8 mouse cellular contexts compared by ENCODE assay signal in the genomic region with DNA sequence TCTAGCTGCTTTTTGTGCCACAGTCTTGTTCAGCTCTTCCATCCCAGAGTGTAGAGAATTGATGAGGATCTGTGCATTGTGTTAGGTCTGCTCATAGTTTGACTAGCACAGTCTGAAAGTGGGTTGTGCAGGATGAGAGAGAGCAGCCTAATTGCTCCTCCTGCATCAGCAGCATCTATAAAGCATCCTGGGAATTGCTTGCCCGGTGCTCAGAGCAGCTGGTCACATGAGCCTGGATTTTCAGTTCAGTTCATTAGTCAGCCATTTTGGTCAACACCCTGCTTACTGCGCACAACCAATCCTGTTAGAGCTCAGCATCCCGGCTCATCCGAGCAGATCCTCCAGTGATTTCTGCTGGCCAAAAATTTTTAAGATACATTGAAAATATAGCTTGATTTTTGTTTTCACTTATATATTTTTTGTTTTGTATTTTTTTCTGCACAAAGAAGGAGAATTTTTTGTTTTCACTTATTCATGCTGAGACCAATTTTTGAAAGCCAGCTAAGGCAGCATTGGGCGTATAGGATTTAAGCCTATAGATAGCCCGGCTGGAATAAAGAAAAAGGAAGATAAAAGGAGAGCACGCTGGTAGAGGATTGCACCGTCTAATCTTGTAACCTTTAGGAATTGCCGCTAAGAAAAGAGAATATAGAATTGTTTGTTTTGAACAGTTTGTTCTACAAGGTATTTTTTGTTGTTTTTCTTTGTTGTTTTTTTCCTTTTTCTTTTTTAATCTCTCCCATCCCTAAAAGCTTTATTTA. TPM values are rescaled to one million over a fixed set of nuclear protein-coding genes. Genes with fewer than 3 reads are reported as not detected.
DNase-seq lines count a peak whose midpoint lies in the region; ATAC-seq and TF ChIP-seq lines count a peak whose summit lies in the region.

No protein-coding gene starts in this region.

- H3K9me3 ChIP-seq in limb, embryonic 13.5 days = no peaks in the 10 kb centered on the region

- H3K27ac ChIP-seq in cortical plate, adult 2 months (ENCODE audit: insufficient read depth, low read length) = no peak overlapping the region
- H3K27ac ChIP-seq in limb, embryonic 13.5 days = no peak overlapping the region

- H3K36me3 ChIP-seq in limb, embryonic 13.5 days = no peaks in the 10 kb centered on the region

- peak; percentile 52 to 60 for DNase-seq in adrenal gland, adult (ENCODE audit: inconsistent age in 2 of 2, low spot score in 1 of 2)
- no peak for DNase-seq in adrenal gland, postnatal 25 days
- DNase-seq in gastrocnemius, postnatal 14 days = peak; percentile 17
- peak; percentile 53 for DNase-seq in kidney, postnatal 10 days
- DNase-seq in right cerebral cortex, postnatal 4 days = peak; percentile 55
- no peak for DNase-seq in thymus, postnatal 25 days

- H3K4me2 ChIP-seq in limb, embryonic 13.5 days (replicated peaks) = 0 out of 2 replicates have a peak overlapping the region, but pooled peaks have one; percentile 23

- ATAC-seq in limb, embryonic 13.5 days (ENCODE audit: low FRiP score, low read depth) = peak; percentile 20

- H3K4me1 ChIP-seq in cortical plate, adult 2 months (ENCODE audit: control insufficient read depth, insufficient read depth, low read length) = peaks cover 3% of the 10 kb centered on the region; the same call in 1 of the 2 replicates
- H3K4me1 ChIP-seq in limb, embryonic 13.5 days = peaks cover 30% of the 10 kb centered on the region

- no peak for TF ChIP-seq CTCF in cortical plate, adult 2 months (IDR thresholded peaks at IDR 0.05; ENCODE audit: extremely low read depth, insufficient read depth, low read length)

- peak; percentile 100 for TF ChIP-seq POLR2A in cortical plate, adult 2 months (IDR thresholded peaks at IDR 0.05; ENCODE audit: extremely low read depth, insufficient read depth, low read length)

- peak overlapping the region; percentile 73 for H3K4me3 ChIP-seq in cortical plate, adult 2 months (ENCODE audit: insufficient read depth, low read length)
- no peak overlapping the region for H3K4me3 ChIP-seq in limb, embryonic 13.5 days

- no peak overlapping the region for H3K9ac ChIP-seq in limb, embryonic 13.5 days

- H3K27me3 ChIP-seq in limb, embryonic 13.5 days = no peaks in the 10 kb centered on the region

- intact Hi-C loops in gastrocnemius, postnatal 14 days (cut with DNase I; ENCODE audit: low total_unique reads) = no loop called here

- WGBS in limb, embryonic 13.5 days = 70% methylated on average over 9 of the region's 9 CpGs

RNA-seq across cellular contexts. Expression of a gene that starts 18.6 kb away (rescaled TPM):
- total RNA-seq in adrenal gland, postnatal 25 days (2021) = 31.1 and 41.5 TPM in 2 replicates
- 102 and 103 TPM in 2 replicates for polyA plus RNA-seq in cortical plate, adult 2 months (2012; rRNA removed)
- 1 to 10 TPM; 7.0 to 8.4 TPM for total RNA-seq in gastrocnemius, postnatal 14 days (2021)
- polyA plus RNA-seq in limb, embryonic 13.5 days (2015; fragmentation: Nextera tagmentation; extraction: Ambion mirVana) = 9.4 and 10.1 TPM in 2 replicates

RNA-seq across cellular contexts. Expression of a gene that starts 29.2 kb away (rescaled TPM):
- total RNA-seq in adrenal gland, postnatal 25 days (2021) = 36.8 and 37.2 TPM in 2 replicates
- polyA plus RNA-seq in cortical plate, adult 2 months (2012; rRNA removed) = 25.1 and 27.5 TPM in 2 replicates
- total RNA-seq in gastrocnemius, postnatal 14 days (2021) = 10 to 100 TPM; 22.5 to 23.4 TPM
- 76.3 and 79.1 TPM in 2 replicates for polyA plus RNA-seq in limb, embryonic 13.5 days (2015; fragmentation: Nextera tagmentation; extraction: Ambion mirVana)

RNA-seq across cellular contexts. Expression of a gene that starts 55.8 kb away (rescaled TPM):
- 0.27 TPM in 1 of 2 replicates, not detected in the other for total RNA-seq in adrenal gland, postnatal 25 days (2021)
- polyA plus RNA-seq in cortical plate, adult 2 months (2012; rRNA removed) = 1.4 and 1.9 TPM in 2 replicates
- total RNA-seq in gastrocnemius, postnatal 14 days (2021) = under 1 TPM; 0.24 to 0.43 TPM
- 0.27 TPM in 1 of 2 replicates, not detected in the other for polyA plus RNA-seq in limb, embryonic 13.5 days (2015; fragmentation: Nextera tagmentation; extraction: Ambion mirVana)

Comparison
In these comparisons a context has a peak if more than half of its experiments do, and no peak if none do; other contexts are left out.
1. DNase-seq: peak in adrenal gland, adult (2 of 2), gastrocnemius, postnatal 14 days (single experiment), kidney, postnatal 10 days (single experiment) and right cerebral cortex, postnatal 4 days (single experiment); none in adrenal gland, postnatal 25 days (single experiment) and thymus, postnatal 25 days (single experiment).